Mouse (Mus musculus) hindbrain, embryonic 11.5 days (tissue): ENCODE results near the gene Plin1. TPM values are rescaled to one million over a fixed set of nuclear protein-coding genes. Genes with fewer than 3 reads are reported as not detected.

Source experiments
- ATAC-seq: fragments of 200-750 bp; cut with Nextera tagmentation; 2 replicates; pipeline ENCODE4 v1.8.0; 2017; ENCODE audit warnings: mild to moderate bottlenecking, moderate TSS enrichment, moderate library complexity; ENCODE audit not compliant: low FRiP score
- DNase-seq: peaks from one replicate; pipeline ENCODE4 v3.0.0-alpha.2; 2015; ENCODE audit warnings: low spot score
- H3K27ac ChIP-seq: fragments of 300-500 bp; sonication (generic); 2 replicates; pipeline ENCODE4 v1.5.1; 2014; ENCODE audit warnings: mild to moderate bottlenecking, low read depth, low read length
- H3K27me3 ChIP-seq: fragments of 300-500 bp; sonication (generic); 2 replicates; pipeline ENCODE4 v1.6.1; 2014; ENCODE audit warnings: mild to moderate bottlenecking, low read length, moderate library complexity, mixed read lengths; ENCODE audit not compliant: control insufficient read depth, insufficient read depth
- H3K36me3 ChIP-seq: fragments of 300-500 bp; sonication (generic); 2 replicates; pipeline ENCODE4 v1.6.1; 2014; ENCODE audit warnings: mild to moderate bottlenecking, low read length, moderate library complexity, mixed read lengths; ENCODE audit not compliant: control insufficient read depth, insufficient read depth
- H3K4me1 ChIP-seq: fragments of 300-500 bp; sonication (generic); replicated peaks from 2 replicates; pipeline ENCODE4 v1.6.1; 2014; ENCODE audit warnings: low read length, mixed read lengths; ENCODE audit not compliant: control insufficient read depth, insufficient read depth
- H3K4me2 ChIP-seq: fragments of 300-500 bp; sonication (generic); replicated peaks from 2 replicates; pipeline ENCODE4 v1.6.1; 2014; ENCODE audit warnings: mild to moderate bottlenecking, low read depth, low read length
- H3K4me3 ChIP-seq: fragments of 300-500 bp; sonication (generic); 2 replicates; pipeline ENCODE4 v1.5.1; 2014; ENCODE audit warnings: low read depth, low read length
- H3K9ac ChIP-seq: fragments of 300-500 bp; sonication (generic); 2 replicates; pipeline ENCODE4 v1.6.1; 2014; ENCODE audit warnings: low read depth, low read length
- H3K9me3 ChIP-seq: fragments of 300-500 bp; sonication (generic); 2 replicates; pipeline ENCODE4 v1.6.1; 2016; ENCODE audit warnings: low read length; ENCODE audit not compliant: control insufficient read depth
- WGBS: fragments of 180-500 bp; shearing (Covaris S2); extraction: QIAGEN DNeasy Blood & Tissue Kit; methylation state at CpG from one replicate; pipeline ENCODE4 v1.1.7; 2014; 5-methylcytosine and 5-hydroxymethylcytosine counted together
- polyA plus RNA-seq: library from polyadenylated mRNA; unstranded; fragments of >200 nt; fragmentation: Nextera tagmentation; extraction: Ambion mirVana; gene quantifications from 2 replicates; pipeline ENCODE4 v1.2.1, GENCODE M21; 2014

Plin1 gene
- polyA plus RNA-seq, 1 experiment from 2014 or later, result not detected

DNA sequence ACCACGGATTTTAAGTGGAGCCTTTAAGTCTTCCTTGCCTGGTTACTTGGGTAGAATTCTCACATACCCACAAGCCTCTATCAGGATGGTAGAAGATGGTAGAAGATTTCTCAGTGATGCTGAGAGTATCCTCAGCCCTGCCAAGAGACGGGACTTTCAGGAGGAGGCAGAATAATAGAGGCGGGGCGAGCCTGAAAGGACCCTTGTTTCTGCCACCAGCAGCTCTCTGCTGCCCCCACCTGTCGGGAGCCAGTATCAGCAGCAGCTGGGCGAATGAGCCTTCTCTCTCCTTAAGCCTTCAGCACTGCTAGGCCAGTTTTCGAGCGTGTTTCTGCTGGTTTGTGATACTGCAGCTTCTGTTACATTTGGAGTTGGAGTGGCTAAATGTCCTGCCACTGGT is 3.5 kb downstream of the Plin1 start:
- Histone ChIP-seq H3K27ac (no peak overlapping the region), H3K4me3 (no peak overlapping the region), H3K36me3 (no peaks in the 10 kb centered on the region), H3K27me3 (no peaks in the 10 kb centered on the region), H3K9me3 (no peaks in the 10 kb centered on the region), H3K4me1 (no peaks in the 10 kb centered on the region), H3K9ac (no peak overlapping the region), H3K4me2 (no peak overlapping the region)
- peak; percentile 89 for DNase-seq
- 8% methylated on average over 8 of the region's 8 CpGs for WGBS
- ATAC-seq, result peak; percentile 33; the same call in 1 of the 2 replicates

DNA sequence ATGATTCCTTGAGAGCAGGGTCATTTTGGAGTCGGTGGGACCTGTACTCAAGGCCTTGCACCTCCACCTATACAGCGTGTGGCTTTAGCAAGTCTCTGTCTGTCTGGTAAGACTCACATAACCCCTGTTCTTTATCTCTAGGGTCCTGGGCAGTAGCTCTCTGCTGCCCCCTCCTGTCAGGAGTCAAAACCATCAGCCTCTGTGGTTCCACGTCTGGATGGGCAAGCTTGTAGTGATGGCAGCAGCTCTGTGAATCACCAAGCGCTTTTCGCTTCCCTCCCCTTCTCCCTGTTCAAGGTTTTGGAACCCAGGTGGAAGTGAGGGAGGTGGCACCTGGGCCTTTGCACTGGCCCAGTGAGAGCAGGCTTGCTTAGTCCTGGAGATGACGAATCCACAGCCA is 4.5 kb downstream of the Plin1 start:
- no peak overlapping the region for H3K4me2 ChIP-seq
- H3K4me3 ChIP-seq, result no peak overlapping the region
- no peaks in the 10 kb centered on the region for H3K4me1 ChIP-seq
- 33% methylated on average over 6 of the region's 6 CpGs for WGBS
- H3K27me3 ChIP-seq, result no peaks in the 10 kb centered on the region; the same call in 1 of the 2 replicates
- no peak overlapping the region for H3K27ac ChIP-seq
- H3K9me3 ChIP-seq, result no peaks in the 10 kb centered on the region
- H3K9ac ChIP-seq, result no peak overlapping the region
- no peaks in the 10 kb centered on the region for H3K36me3 ChIP-seq
- DNase-seq (peak; percentile 87), ATAC-seq (no peak; the same call in 1 of the 2 replicates)

DNA sequence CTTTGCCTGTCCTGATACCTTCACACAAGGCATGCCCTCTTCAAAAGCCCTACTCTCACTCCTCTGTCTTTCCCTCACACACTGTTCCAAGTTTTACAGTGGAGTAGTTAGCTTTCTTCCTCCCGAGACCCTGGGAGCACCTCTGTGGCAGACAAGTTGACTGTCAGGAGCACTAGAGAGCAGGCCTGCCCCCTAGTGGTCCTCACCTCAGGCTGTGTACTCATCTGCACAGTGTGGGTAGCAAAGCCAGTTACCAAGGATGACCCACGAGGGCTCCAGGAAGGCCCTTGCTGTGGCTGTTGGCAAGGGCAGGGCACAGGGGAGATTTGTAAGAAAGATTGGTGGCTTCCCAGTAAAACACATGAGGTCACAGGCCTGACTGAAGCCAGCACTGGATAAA is 5.6 kb downstream of the Plin1 start:
- Histone ChIP-seq H3K27ac (no peak overlapping the region), H3K36me3 (no peaks in the 10 kb centered on the region), H3K9ac (no peak overlapping the region), H3K9me3 (no peaks in the 10 kb centered on the region), H3K4me2 (no peak overlapping the region), H3K4me1 (no peaks in the 10 kb centered on the region), H3K27me3 (peaks cover 9% of the 10 kb centered on the region; the same call in 1 of the 2 replicates), H3K4me3 (no peak overlapping the region)
- no peak for ATAC-seq
- WGBS, result 31% methylated on average over 2 of the region's 2 CpGs
- DNase-seq, result peak; percentile 70

DNA sequence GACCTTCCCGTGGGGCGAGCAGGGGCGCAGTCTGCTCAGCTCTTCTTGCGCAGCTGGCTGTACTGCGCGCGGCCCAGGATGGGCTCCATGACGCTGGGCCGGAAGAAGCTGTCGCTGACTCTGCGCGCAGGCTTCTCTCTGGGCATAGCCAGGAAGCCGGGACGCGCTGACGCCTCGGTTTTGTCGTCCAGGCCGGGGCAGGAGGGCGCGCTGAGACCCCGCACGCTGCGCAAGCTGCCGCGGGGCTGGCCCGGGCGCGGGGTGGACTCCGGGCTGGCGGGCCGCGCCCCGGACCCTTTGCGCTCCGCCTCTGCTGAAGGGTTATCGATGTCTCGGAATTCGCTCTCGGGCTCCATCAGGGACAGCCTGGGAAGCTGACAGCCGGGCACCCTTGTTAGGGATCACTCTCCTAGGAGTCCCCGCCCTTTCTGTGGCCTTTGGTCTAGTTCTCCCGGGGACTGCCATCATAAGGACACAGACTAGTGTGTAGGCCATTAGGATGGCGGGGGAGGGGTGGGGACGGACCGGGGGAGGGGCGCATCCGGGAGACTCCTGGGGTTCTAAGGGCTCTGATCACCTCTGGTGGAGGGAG is 11.2 kb downstream of the Plin1 start:
- DNase-seq (peak; percentile 71), ATAC-seq (peak; percentile 78)
- H3K36me3 ChIP-seq, result no peaks in the 10 kb centered on the region
- H3K9me3 ChIP-seq, result no peaks in the 10 kb centered on the region
- H3K4me2 ChIP-seq, result peak overlapping the region; percentile 74
- no peaks in the 10 kb centered on the region for H3K4me1 ChIP-seq
- H3K9ac ChIP-seq, result peak overlapping the region; percentile 53
- peak overlapping the region; percentile 38 for H3K4me3 ChIP-seq
- peaks cover 14% of the 10 kb centered on the region for H3K27me3 ChIP-seq
- under 1% methylated on average over 46 of the region's 48 CpGs for WGBS
- H3K27ac ChIP-seq, result no peak overlapping the region

DNA sequence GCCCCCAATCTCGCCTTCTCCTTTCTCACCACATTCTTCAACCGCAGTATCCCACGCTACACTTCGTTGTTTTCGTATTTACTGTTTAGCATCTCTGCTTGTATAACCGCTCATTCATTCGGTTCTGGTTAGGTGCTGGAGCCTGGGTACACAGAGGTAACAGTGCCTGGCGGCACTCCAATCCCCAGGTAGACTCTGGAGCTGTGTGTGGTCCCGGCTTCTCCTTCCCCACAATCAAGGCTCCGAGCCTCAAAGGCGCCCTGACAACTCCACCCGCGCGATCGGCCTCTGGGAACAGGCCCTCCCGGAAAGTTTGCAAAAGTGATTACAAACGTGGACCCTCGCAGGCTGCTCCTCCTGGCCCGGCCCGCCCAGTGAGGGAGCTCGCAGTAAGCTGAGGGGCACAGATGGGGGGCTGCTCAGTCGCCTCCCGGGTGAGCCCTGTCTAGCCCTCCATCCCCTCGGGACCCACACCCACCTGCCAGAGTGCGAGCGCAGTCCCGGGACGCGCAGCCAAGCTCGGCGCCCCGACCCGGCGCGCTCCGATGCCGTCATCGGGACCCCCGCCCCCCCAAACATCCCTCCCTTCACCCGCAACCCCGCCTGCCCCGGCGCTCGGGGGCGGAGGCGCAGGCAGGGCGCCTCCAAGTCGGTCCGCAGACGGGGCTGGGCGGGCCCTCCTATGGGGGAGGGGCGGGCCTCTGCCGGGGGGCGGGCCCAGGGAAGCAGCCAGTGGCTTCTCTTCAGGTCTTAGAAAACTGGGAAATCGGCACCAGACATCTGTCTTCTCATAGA is 17.3 kb downstream of the Plin1 start, which contains the start of gene Kif7:
Gene Kif7 (minus strand): TSS at position 534 of the 795 bp plus-strand sequence.
- ATAC-seq (peak; percentile 90), DNase-seq (peak; percentile 90)
- Histone ChIP-seq H3K27me3 (peaks cover 2% of the 10 kb centered on the region; the same call in 1 of the 2 replicates), H3K9ac (peak within 1 kb of the TSS; percentile 37), H3K4me2 (peak within 1 kb of the TSS; percentile 89), H3K27ac (no peak within 1 kb of the TSS), H3K4me3 (peak within 1 kb of the TSS; percentile 73), H3K4me1 (no peaks in the 10 kb centered on the region), H3K9me3 (no peaks in the 10 kb centered on the region), H3K36me3 (no peaks in the 10 kb centered on the region)
- WGBS, result under 1% methylated on average over 48 of the region's 55 CpGs

DNA sequence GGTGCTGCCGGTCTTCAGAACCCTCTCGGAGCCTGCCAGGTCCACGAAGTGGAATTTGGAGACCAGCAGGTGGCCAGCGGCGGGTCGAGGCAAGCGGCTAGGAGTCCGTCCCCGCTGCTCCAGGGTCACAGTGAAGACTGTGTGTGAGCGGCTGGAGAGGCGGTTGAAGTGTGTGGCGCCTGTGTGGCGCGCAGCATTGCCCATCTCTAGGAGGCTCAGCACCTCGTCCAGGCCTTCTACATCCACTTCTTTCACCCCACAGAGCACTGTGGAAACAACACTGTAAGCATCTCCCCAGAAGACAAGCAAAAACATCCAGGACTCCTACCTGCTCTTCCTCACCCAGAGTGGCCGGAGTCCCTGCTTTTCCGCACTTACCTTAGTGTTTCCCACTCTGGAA is 21.9 kb downstream of the Plin1 start:
- Histone ChIP-seq H3K27me3 (peaks cover 2% of the 10 kb centered on the region; the same call in 1 of the 2 replicates), H3K36me3 (0 out of 2 replicates have a peak, but pooled peaks cover 2% of the 10 kb centered on the region), H3K27ac (no peak overlapping the region), H3K4me1 (no peaks in the 10 kb centered on the region), H3K4me2 (peak overlapping the region; percentile 53), H3K9ac (peak overlapping the region; percentile 47; the same call in 1 of the 2 replicates), H3K4me3 (peak overlapping the region; percentile 37), H3K9me3 (no peaks in the 10 kb centered on the region)
- WGBS, result 28% methylated on average over 17 of the region's 17 CpGs
- no peak for DNase-seq
- ATAC-seq, result no peak

DNA sequence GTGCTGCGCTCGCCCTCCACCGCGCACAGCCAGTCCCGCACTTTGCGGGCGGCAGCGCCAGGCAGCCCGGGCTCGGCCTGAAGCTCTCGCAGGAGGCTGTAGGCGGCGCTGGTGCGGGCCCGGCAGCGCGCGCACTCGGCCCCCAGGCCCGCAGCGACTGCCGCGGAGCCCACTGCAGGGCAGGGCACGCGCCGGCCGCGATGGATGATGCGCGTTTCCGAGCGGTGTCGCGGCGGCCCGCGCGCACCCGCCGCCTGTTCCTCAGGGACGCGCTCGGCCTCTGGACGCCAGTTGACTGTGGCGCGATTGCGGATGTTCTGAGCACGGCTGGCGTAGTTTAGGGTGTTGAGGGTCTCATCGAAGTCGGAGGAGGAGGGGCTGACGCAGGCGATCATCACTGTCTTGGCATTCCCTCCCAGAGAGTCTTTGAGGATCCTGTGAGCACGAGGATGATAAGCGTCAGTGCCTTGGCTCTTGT is 22.5 kb downstream of the Plin1 start:
- H3K27ac ChIP-seq, result no peak overlapping the region
- H3K9me3 ChIP-seq, result no peaks in the 10 kb centered on the region
- H3K4me3 ChIP-seq, result peak overlapping the region; percentile 37
- ATAC-seq, result peak; percentile 87
- peaks cover 2% of the 10 kb centered on the region; the same call in 1 of the 2 replicates for H3K27me3 ChIP-seq
- peak overlapping the region; percentile 53 for H3K4me2 ChIP-seq
- WGBS, result 1% methylated on average over 55 of the region's 55 CpGs
- peak; percentile 88 for DNase-seq
- 0 out of 2 replicates have a peak, but pooled peaks cover 2% of the 10 kb centered on the region for H3K36me3 ChIP-seq
- no peaks in the 10 kb centered on the region for H3K4me1 ChIP-seq
- H3K9ac ChIP-seq, result peak overlapping the region; percentile 47

DNA sequence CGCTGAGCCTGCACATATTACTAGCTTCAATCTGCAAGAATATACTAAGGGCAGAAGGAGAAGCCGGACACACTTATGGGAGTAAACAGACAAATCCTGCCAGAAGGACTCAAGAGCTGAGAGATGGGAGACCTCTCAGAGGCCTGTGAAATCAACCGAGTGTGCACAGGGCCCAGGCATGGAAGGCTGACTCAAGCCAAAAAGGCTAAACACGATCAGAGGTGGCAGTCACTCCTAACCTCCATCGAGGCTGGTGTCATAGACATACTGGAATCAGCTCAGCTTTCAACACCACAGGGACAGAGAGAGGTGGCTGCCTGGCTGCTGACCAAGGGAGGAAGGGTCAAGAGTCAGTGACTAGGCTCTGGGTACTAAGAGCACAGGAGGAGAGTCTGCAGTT is 27.5 kb downstream of the Plin1 start:
- WGBS, result 85% methylated on average over 5 of the region's 5 CpGs
- no peak for DNase-seq
- H3K4me1 ChIP-seq, result no peaks in the 10 kb centered on the region
- H3K4me3 ChIP-seq, result no peak overlapping the region
- ATAC-seq, result no peak
- no peaks in the 10 kb centered on the region for H3K27me3 ChIP-seq
- H3K36me3 ChIP-seq, result peaks cover 2% of the 10 kb centered on the region; the same call in 1 of the 2 replicates
- H3K27ac ChIP-seq, result no peak overlapping the region
- no peaks in the 10 kb centered on the region for H3K9me3 ChIP-seq
- H3K4me2 ChIP-seq, result no peak overlapping the region
- no peak overlapping the region for H3K9ac ChIP-seq
